Mouse (Mus musculus): ENCODE results near the gene Ggcx.
A peak's percentile ranks its signal among the peaks of the same experiment; 100 is the strongest.

Gene Ggcx

GRCm38 (mm10) chr6:72414076-72414756, at the start of gene Ggcx:
TSS of gene Ggcx (plus strand) at chr6:72414308.
- DNase-seq (ENCODE audit: low spot score): peak; percentile 98

DNA sequence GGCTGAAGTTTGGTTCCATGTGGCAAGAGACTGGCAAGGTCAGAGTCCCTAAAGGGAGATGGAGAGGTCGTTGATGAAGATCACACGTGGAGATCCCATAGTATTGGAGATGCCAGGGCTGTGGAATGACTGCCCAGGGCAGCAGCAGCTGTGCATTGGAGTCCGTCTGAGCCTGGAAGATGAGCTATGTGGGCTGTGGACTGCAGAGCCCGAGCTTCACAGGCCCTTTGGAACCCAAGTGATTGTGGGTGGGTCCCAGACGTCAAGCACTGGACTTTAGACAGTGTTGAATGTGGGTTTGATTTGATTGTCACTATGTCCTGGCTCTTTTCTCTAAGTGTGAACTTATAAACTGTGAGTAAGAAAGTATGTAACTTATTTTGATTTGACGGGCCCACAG, 49.1 kb upstream of the Ggcx start:
- DNase-seq (ENCODE audit: low spot score): no peak

DNA sequence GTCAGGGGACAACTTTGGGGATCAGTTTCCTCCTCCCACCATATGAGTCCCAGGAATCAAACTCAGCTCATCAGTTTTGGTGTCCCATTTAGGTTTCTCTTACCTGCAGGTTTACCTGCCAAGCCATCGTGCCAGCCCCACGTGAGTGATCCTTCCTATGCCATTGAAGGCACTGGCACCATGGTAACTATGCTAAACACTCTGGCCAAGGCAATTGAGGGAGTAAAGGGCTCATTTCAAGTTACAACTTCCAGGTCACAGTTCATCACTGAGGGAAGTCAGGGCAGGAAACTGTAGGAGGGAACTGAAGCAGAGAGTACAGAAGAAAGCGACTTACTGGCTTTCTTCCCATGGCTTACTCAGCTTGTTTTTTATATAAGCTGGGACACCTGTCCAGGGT, 47.8 kb upstream of the Ggcx start:
- DNase-seq (ENCODE audit: low spot score): no peak

GRCm38 (mm10) chr6:72366844-72367443, 47.2 kb upstream of the Ggcx start, which contains the start of gene Rnf181:
TSS of gene Rnf181 (minus strand) at chr6:72366956.
- no peak for DNase-seq (ENCODE audit: low spot score)

DNA sequence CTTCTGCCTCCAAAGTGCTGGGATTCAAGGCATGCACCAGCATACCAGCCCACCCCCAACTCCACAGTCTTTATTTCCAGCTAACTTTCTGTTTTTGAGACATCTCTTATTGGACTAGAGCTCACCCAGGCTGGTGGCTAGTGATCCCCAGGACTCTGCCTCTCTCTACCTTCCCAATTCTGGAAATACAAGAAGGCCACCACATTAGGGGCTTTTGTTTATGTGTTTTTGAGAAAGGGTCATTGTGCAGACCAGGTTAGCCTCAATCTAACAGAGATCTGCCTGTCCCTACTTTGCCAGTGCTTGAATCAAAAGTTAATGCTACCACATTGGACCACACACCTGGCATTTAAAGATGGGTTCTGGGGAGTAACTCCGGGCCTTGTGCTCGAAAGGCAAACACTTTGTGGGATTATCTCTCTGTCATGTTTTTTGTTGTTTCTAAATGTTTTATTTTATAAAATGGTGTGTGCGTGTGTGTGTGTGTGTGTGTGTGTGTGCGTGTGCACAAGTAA, 46.6 kb upstream of the Ggcx start:
- no peak for DNase-seq (ENCODE audit: low spot score)

- no peak for DNase-seq (ENCODE audit: low spot score)
Measured at GRCm38 (mm10) chr6:72369557-72369956, 44.6 kb upstream of the Ggcx start.

GRCm38 (mm10) chr6:72370091-72370490, 44.0 kb upstream of the Ggcx start:
- no peak for DNase-seq (ENCODE audit: low spot score)

DNA sequence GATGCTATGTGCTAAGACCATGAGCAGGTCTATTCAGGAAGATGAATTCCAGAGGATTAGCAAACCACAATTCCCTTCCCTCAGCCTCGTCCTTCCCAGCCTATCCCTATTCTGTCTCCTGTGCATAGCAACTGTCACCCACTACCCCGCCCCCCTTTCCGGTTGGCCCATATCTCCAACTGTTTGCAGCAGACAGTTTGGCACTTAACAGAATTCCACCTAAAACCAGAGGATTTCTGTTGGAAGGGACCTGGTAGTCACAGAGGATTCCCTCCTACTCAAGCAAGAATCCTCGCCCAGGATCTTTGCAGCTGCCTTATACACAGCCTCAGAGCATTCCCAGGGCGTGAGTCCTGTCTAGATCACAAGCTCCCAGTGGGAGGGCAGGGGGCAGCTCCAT, 43.0 kb upstream of the Ggcx start:
- DNase-seq (ENCODE audit: low spot score): no peak

DNA sequence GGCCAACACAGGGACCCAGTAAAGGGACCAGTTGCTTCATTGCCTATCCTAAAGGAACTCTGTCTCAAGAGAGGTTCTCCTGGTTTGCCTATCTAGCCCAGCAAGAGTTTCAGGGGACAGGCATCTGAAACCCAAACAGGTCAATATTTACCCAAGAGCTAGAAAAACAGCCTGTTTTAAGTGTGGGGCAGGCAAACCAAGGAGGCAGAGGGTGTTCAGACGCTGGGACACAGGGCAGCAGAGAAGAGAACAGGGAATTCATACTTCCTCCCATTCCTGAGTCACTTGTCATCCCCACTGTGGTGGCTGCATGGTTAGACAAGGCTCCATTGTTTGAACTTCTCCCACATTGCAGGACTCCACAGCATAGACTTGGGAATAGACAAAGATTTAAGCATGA, 42.5 kb upstream of the Ggcx start:
- no peak for DNase-seq (ENCODE audit: low spot score)

DNA sequence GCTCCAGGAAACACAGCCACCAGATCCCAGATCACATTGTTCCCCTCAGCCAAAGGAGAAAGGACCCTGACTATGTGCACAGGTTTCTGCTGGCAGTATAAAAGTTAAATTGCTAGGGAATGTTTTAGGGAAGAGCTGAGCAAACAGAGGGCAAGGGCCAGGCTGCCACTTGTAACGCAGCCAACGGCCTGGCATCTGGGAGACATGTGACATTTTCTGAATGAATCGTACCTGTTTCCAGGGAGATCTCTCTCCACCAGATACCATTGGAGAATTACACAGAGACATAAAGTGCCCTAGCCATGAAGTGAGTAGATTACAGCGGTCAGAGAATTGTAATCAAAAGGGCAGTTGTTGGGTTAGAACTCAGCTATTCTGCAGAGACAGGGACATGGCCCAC, 40.9 kb upstream of the Ggcx start:
- no peak for DNase-seq (ENCODE audit: low spot score)

GRCm38 (mm10) chr6:72374206-72374605, 39.9 kb upstream of the Ggcx start:
- no peak for DNase-seq (ENCODE audit: low spot score)

DNA sequence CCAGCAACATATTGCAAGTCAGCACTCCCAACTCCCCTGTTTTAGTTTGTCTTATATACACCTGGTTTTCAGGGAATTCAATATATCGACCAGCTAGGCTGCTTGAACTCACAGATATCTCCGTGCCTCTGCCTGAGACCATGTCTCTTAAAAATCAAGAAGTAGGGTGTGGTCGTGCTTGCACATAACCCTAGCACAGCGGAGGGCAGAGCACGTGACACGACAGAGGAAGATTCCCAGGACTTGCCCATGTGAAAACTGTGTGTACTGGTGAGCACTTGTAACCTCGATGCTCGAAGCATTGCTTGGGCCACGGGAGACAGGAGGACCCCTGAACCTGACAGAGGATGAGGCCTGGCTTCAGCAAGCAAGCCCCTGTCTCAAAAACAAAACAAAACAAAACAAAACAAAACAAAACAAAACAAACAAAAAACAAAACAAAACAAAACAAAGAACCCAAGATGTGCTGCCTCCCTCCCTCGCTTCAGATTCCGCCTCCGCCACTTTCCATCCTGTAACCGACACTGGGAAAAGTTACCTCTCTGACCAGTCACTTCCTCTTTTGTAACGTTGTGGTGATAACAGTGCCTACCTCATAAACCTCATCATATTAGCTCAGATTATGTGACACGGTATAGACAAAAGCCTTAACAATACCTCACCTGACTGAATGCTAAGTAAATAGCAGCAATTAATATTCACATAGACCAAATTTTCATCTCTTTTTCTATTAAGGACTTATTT, 39.1 kb upstream of the Ggcx start:
- no peak for DNase-seq (ENCODE audit: low spot score)

- DNase-seq (ENCODE audit: low spot score): no peak
Measured at GRCm38 (mm10) chr6:72378510-72379234, 35.4 kb upstream of the Ggcx start.

- no peak for DNase-seq (ENCODE audit: low spot score)
Measured at GRCm38 (mm10) chr6:72379377-72380130, 34.6 kb upstream of the Ggcx start.

- DNase-seq (ENCODE audit: low spot score): peak; percentile 33
Measured at GRCm38 (mm10) chr6:72380131-72380770, 33.9 kb upstream of the Ggcx start, which contains the start of gene Vamp5. TSS of gene Vamp5 (minus strand) at chr6:72380468.

GRCm38 (mm10) chr6:72382494-72382893, 31.6 kb upstream of the Ggcx start:
- DNase-seq (ENCODE audit: low spot score): no peak

GRCm38 (mm10) chr6:72383142-72383820, 30.8 kb upstream of the Ggcx start:
- DNase-seq (ENCODE audit: low spot score): no peak

DNA sequence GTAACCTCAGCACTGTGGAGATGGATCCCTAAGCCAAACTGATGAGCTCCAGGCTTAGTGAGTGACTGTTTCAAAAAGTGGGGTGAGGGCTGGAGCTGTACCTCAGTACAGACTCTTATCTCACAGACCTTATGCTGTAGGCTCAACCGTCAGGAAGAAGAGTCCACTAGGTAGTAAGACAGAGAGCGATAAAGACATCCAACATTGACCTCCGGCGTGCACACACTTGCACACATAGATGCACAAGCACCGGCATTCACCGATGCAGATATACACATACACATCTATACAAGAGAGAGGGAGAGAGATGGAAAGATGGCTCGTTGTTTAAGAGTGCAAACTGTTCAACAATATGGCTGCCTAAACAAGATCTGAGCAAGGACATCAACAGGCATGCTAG, 30.2 kb upstream of the Ggcx start:
- DNase-seq (ENCODE audit: low spot score): no peak

DNA sequence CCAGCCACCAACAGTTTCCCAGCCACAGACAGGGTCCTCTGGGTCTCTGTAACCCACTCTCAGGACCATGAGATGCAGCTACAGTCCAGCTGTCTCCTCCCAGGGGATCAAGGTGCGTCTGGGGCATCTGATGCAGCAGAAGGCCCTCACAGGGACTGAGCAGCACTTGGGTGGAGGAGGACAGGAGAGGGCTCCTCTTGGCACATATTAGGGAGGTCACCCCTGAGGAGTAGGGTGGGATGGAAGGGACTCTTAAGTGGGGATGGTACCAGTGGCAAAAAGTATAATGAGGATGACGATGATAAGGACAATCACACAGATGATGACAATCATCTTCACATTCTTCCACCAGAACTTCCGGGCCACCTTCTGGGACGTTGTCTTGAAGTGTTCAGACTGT, 28.9 kb upstream of the Ggcx start:
- DNase-seq (ENCODE audit: low spot score): no peak

GRCm38 (mm10) chr6:72386561-72386960, 27.5 kb upstream of the Ggcx start:
- DNase-seq (ENCODE audit: low spot score): no peak
